8 mouse cellular contexts compared by ENCODE assay signal in genomic region chr10:3974380-3974779, GRCm38 (mm10). TPM values are rescaled to one million over a fixed set of nuclear protein-coding genes. Genes with fewer than 3 reads are reported as not detected.
DNase-seq lines count a peak whose midpoint lies in the region; ATAC-seq and TF ChIP-seq lines count a peak whose summit lies in the region.

No protein-coding gene starts in this region.

- ATAC-seq in lung, embryonic 16.5 days (ENCODE audit: low read depth): no peak
- no peak for ATAC-seq in hindbrain, postnatal 0 days

- H3K9me3 ChIP-seq in heart, embryonic 10.5 days: no peaks in the 10 kb centered on the region
- no peaks in the 10 kb centered on the region for H3K9me3 ChIP-seq in lung, embryonic 16.5 days (ENCODE audit: control insufficient read depth, low read length)
- H3K9me3 ChIP-seq in hindbrain, postnatal 0 days (ENCODE audit: low read length): no peaks in the 10 kb centered on the region

- peak overlapping the region; percentile 75 for H3K4me3 ChIP-seq in heart, embryonic 10.5 days
- no peak overlapping the region for H3K4me3 ChIP-seq in lung, embryonic 16.5 days (ENCODE audit: low read length)
- H3K4me3 ChIP-seq in hindbrain, postnatal 0 days (ENCODE audit: low read length): peak overlapping the region; percentile 68; the same call in 1 of the 2 replicates
- H3K4me3 ChIP-seq in myocyte: peak overlapping the region; percentile 89

- H3K27me3 ChIP-seq in heart, embryonic 10.5 days (ENCODE audit: insufficient read depth, poor library complexity, severe bottlenecking): no peaks in the 10 kb centered on the region
- H3K27me3 ChIP-seq in lung, embryonic 16.5 days (ENCODE audit: control insufficient read depth, insufficient read depth, low read depth, low read length): no peaks in the 10 kb centered on the region
- no peaks in the 10 kb centered on the region for H3K27me3 ChIP-seq in hindbrain, postnatal 0 days (ENCODE audit: insufficient read depth, low read length)
- no peaks in the 10 kb centered on the region for H3K27me3 ChIP-seq in myocyte (ENCODE audit: control insufficient read depth, insufficient read depth, insufficient read length)

- H3K4me1 ChIP-seq in heart, embryonic 10.5 days: peaks cover 24% of the 10 kb centered on the region
- H3K4me1 ChIP-seq in lung, embryonic 16.5 days (replicated peaks; ENCODE audit: control insufficient read depth, insufficient read depth, low read length): peaks cover 28% of the 10 kb centered on the region
- H3K4me1 ChIP-seq in hindbrain, postnatal 0 days (ENCODE audit: insufficient read depth, low read length): no peaks in the 10 kb centered on the region

- DNase-seq in heart, embryonic 10.5 days (ENCODE audit: low spot score): no peak
- DNase-seq in heart, postnatal 25 days (ENCODE audit: low spot score): no peak
- DNase-seq in lung, adult 18-20 months: no peak
- no peak for DNase-seq in hindbrain, postnatal 0 days (ENCODE audit: low spot score)
- no peak for DNase-seq in layer of hippocampus, adult 9-11 months
- DNase-seq in left cerebral cortex, adult 18-20 months (ENCODE audit: low spot score in 2 of 2): no peak

- TF ChIP-seq CTCF in hindbrain, postnatal 0 days (IDR thresholded peaks at IDR 0.05; ENCODE audit: low read depth): no peak

- H3K79me2 ChIP-seq in myocyte (ENCODE audit: control insufficient read depth, insufficient read depth): peaks cover 38% of the 10 kb centered on the region

- peaks cover 12% of the 10 kb centered on the region for H3K36me3 ChIP-seq in heart, embryonic 10.5 days
- peaks cover 3% of the 10 kb centered on the region for H3K36me3 ChIP-seq in lung, embryonic 16.5 days (ENCODE audit: control insufficient read depth, insufficient read depth, low read length)
- H3K36me3 ChIP-seq in hindbrain, postnatal 0 days (ENCODE audit: insufficient read depth, low read length): no peaks in the 10 kb centered on the region
- peaks cover 12% of the 10 kb centered on the region for H3K36me3 ChIP-seq in myocyte (ENCODE audit: control insufficient read depth, insufficient read depth)

- intact Hi-C loops in heart, postnatal 25 days (cut with DNase I): no loop called here

- TF ChIP-seq POLR2A in myocyte (IDR thresholded peaks at IDR 0.05; ENCODE audit: insufficient read length, low read depth): no peak

- H3K4me2 ChIP-seq in lung, embryonic 16.5 days (ENCODE audit: low read depth, low read length): peak overlapping the region; percentile 21
- peak overlapping the region; percentile 87 for H3K4me2 ChIP-seq in hindbrain, postnatal 0 days (ENCODE audit: low read depth, low read length)
- H3K4me2 ChIP-seq in myocyte (ENCODE audit: low read depth): peak overlapping the region; percentile 90

- WGBS in heart, embryonic 10.5 days: 78% methylated on average over 3 of the region's 3 CpGs
- 66% methylated on average over 3 of the region's 3 CpGs for WGBS in lung, embryonic 16.5 days
- WGBS in hindbrain, postnatal 0 days: 77% methylated on average over 3 of the region's 3 CpGs

- H3ac ChIP-seq in myocyte (ENCODE audit: control insufficient read depth, insufficient read length): peak overlapping the region; percentile 79

- 0 out of 2 replicates have a peak overlapping the region, but pooled peaks have one; percentile 8 for H3K9ac ChIP-seq in lung, embryonic 16.5 days (ENCODE audit: low read length)
- no peak overlapping the region for H3K9ac ChIP-seq in hindbrain, postnatal 0 days (replicated peaks; ENCODE audit: low read length)

- peak overlapping the region; percentile 23; the same call in 1 of the 2 replicates for H3K27ac ChIP-seq in heart, embryonic 10.5 days
- H3K27ac ChIP-seq in lung, embryonic 16.5 days (ENCODE audit: low read length): no peak overlapping the region
- no peak overlapping the region for H3K27ac ChIP-seq in hindbrain, postnatal 0 days

TF ChIP-seq in myocyte, 11 proteins besides CTCF, POLR2A, EP300 and RAD21:
- TF ChIP-seq POLR2AphosphoS2 (IDR thresholded peaks at IDR 0.05; ENCODE audit: insufficient read length, low read depth) (no peak), MYOD1 (IDR thresholded peaks at IDR 0.05; ENCODE audit: control insufficient read depth in 1 of 3, insufficient read length in 2 of 3, low read depth in 2 of 3) (no peak), TCF3 (IDR thresholded peaks at IDR 0.05; ENCODE audit: insufficient read length, low read depth) (no peak), E2F4 (IDR thresholded peaks at IDR 0.05; ENCODE audit: insufficient read depth) (no peak), MYOG (IDR thresholded peaks at IDR 0.05; ENCODE audit: control insufficient read depth in 1 of 3, insufficient read depth in 1 of 3, insufficient read length in 2 of 3, low read depth in 2 of 3) (no peak), USF1 (IDR thresholded peaks at IDR 0.05; ENCODE audit: low read depth) (no peak), CEBPB (IDR thresholded peaks at IDR 0.05; ENCODE audit: insufficient read depth, poor library complexity, severe bottlenecking) (no peak), REST (IDR thresholded peaks at IDR 0.05; ENCODE audit: insufficient read depth, insufficient read length) (no peak), SRF (IDR thresholded peaks at IDR 0.05; ENCODE audit: control insufficient read depth, insufficient read length, low read depth) (no peak), TCF12 (IDR thresholded peaks at IDR 0.05; ENCODE audit: insufficient read depth, poor library complexity, severe bottlenecking) (no peak), MAX (IDR thresholded peaks at IDR 0.05; ENCODE audit: low read depth) (no peak)

RNA-seq across cellular contexts. Expression of gene Mthfd1l, which starts 1.5 kb away (rescaled TPM):
- 20.1 and 23.2 TPM in 2 replicates for polyA plus RNA-seq in heart, embryonic 10.5 days (2016; fragmentation: Nextera tagmentation; extraction: Ambion mirVana)
- total RNA-seq in heart, postnatal 25 days (2021): 1 to 10 TPM in 1 of 2 experiments, under 1 TPM in 1; 0.75 to 1.7 TPM
- polyA plus RNA-seq in lung, embryonic 16.5 days (2015; fragmentation: Nextera tagmentation; extraction: Ambion mirVana): 12.7 and 14.2 TPM in 2 replicates
- total RNA-seq in hindbrain, postnatal 0 days (2014; rRNA removed): 9.0 and 10.7 TPM in 2 replicates
- polyA plus RNA-seq in hindbrain, postnatal 0 days (2015; fragmentation: Nextera tagmentation; extraction: Ambion mirVana): 7.4 and 7.6 TPM in 2 replicates
- polyA plus RNA-seq in myocyte (2012; fragmentation: generic; extraction: Trizol): 45.9 TPM
- total RNA-seq in left cerebral cortex, adult 18-20 months (2021): 1 to 10 TPM; 8.0 to 9.1 TPM

Comparison
In these comparisons a context has a peak if more than half of its experiments do, and no peak if none do; other contexts are left out.
1. H3K4me2 ChIP-seq: peak in every context shown above with its lines; median percentile 90 in myocyte; 87 in hindbrain, postnatal 0 days; 21 in lung, embryonic 16.5 days.